Mouse (Mus musculus) R1 (cell line): ENCODE data around the gene Olfr117.
"Not testable (repeated sequence)": the region's sequence is repeated elsewhere in the genome, so short reads cannot be mapped to it uniquely, and the experiment has no call there.

Experiments used
- DNase-seq: peaks from one replicate; pipeline ENCODE4 v3.0.0-alpha.2; 2018; ENCODE audit warnings: low read depth, low spot score

Olfr117 gene

GRCm38 (mm10) chr17:37663682-37664081 is at the start of gene Olfr117:
Gene Olfr117 (minus strand): TSS chr17:37663782.
- DNase-seq, result no peak

GRCm38 (mm10) chr17:37696264-37696663 is 32.7 kb upstream of the Olfr117 start, which contains the start of gene Olfr119:
Gene Olfr119 (plus strand): TSS chr17:37696564.
- not testable (repeated sequence) for DNase-seq

- no peak for DNase-seq
These were observed 3.1 kb upstream of the Olfr117 start, which contains the start of gene Olfr118 for GRCm38 (mm10) chr17:37666688-37667087. Gene Olfr118 (plus strand): TSS chr17:37666988.

- DNase-seq, result no peak
These were observed 36.6 kb downstream of the Olfr117 start, which contains the start of the genes Olfr115 and Olfr116 for GRCm38 (mm10) chr17:37627009-37627408. Gene Olfr115 (minus strand): TSS chr17:37627109. Gene Olfr116 (minus strand): TSS chr17:37627199.
